Mouse (Mus musculus): ENCODE results near the gene Klhl21.

Gene Klhl21

GRCm38 (mm10) chr4:152008622-152009075 lies at the start of gene Klhl21:
Gene Klhl21 (plus strand): TSS chr4:152008803.
- DNase-seq: peak; percentile 97

- DNase-seq: no peak
Observed at GRCm38 (mm10) chr4:151959849-151960512, 48.6 kb upstream of the Klhl21 start.

GRCm38 (mm10) chr4:151960513-151960854 lies 48.1 kb upstream of the Klhl21 start:
- no peak for DNase-seq

GRCm38 (mm10) chr4:151962817-151963216 lies 45.8 kb upstream of the Klhl21 start:
- DNase-seq: no peak

- DNase-seq: no peak
Observed at GRCm38 (mm10) chr4:151968204-151968921, 40.2 kb upstream of the Klhl21 start.

- peak; percentile 58 for DNase-seq
Observed at GRCm38 (mm10) chr4:151972221-151972967, 36.2 kb upstream of the Klhl21 start.

GRCm38 (mm10) chr4:151975441-151975840 lies 33.2 kb upstream of the Klhl21 start:
- DNase-seq: peak; percentile 56

GRCm38 (mm10) chr4:151977748-151978147 lies 30.9 kb upstream of the Klhl21 start:
- DNase-seq: peak; percentile 85

GRCm38 (mm10) chr4:151980699-151981098 lies 27.9 kb upstream of the Klhl21 start:
- peak; percentile 47 for DNase-seq

GRCm38 (mm10) chr4:151981363-151981762 lies 27.2 kb upstream of the Klhl21 start:
- DNase-seq: peak; percentile 81

GRCm38 (mm10) chr4:151983043-151983442 lies 25.6 kb upstream of the Klhl21 start:
- no peak for DNase-seq

GRCm38 (mm10) chr4:151983560-151983959 lies 25.0 kb upstream of the Klhl21 start:
- peak; percentile 45 for DNase-seq

GRCm38 (mm10) chr4:151985886-151986285 lies 22.7 kb upstream of the Klhl21 start:
- no peak for DNase-seq

GRCm38 (mm10) chr4:151986650-151987049 lies 22.0 kb upstream of the Klhl21 start:
- DNase-seq: no peak

- DNase-seq: no peak
Observed at GRCm38 (mm10) chr4:151988014-151988341, 20.6 kb upstream of the Klhl21 start.

GRCm38 (mm10) chr4:151988342-151989109 lies 20.1 kb upstream of the Klhl21 start, which contains the start of gene Thap3:
Gene Thap3 (minus strand): TSS chr4:151988997.
- DNase-seq: peak; percentile 88

GRCm38 (mm10) chr4:151989110-151989488 lies 19.5 kb upstream of the Klhl21 start:
- no peak for DNase-seq

GRCm38 (mm10) chr4:151992091-151992490 lies 16.5 kb upstream of the Klhl21 start:
- DNase-seq: no peak

GRCm38 (mm10) chr4:151993035-151993434 lies 15.6 kb upstream of the Klhl21 start:
- no peak for DNase-seq

GRCm38 (mm10) chr4:151994228-151995171 lies 14.1 kb upstream of the Klhl21 start:
- peak; percentile 69 for DNase-seq

GRCm38 (mm10) chr4:151995371-151996172 lies 13.0 kb upstream of the Klhl21 start:
- DNase-seq: peak; percentile 43
